Mouse (Mus musculus): ENCODE data around the gene Higd1b.

The Higd1b gene

DNA sequence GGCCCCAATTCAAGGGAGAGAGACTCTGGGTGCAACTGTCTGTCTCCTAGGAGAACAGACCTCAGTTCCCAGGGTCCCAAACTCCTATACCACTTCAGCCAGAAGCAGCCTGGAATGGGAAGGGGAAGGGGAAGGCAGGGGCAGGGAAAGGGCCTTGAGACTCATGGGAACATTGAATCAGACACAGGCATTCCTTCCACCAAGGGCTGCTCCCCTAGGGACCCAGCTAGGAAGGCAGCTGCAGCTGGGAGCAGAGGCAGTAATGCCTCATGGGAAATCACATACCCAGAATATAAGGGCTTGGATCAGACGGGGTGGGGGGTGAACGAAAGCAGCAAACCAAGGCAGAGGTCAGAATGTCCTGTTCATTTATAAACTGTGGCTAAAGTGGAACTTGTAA lies 2.5 kb downstream of the Higd1b start:
- no peak for DNase-seq (ENCODE audit: low spot score in 2 of 2)

DNA sequence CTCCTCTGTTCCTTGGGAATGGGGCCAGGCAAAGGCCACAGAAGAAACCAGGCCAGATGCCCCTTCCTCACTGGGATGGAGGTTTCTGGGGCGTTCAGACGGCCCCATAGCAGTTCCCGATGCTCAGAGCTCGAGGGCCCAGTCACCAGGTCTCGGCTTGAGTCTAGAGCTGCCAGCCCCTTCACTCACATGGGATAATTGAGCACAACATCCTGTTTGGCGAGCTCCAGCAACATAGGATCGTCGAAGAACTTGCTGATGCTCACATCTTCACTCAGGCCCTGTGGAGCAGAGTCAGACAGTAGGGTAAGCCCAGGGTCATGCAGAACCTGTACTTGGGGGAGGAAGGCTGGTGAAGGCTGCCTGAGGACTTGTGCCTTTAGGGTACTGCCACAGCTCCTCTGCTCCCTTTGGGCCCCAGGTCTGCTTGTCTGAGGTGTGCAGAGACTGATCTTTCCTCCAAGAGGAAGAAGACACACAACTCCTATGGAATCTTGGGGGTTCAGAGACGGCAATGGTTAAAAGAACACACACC lies 3.0 kb downstream of the Higd1b start:
- no peak for DNase-seq (ENCODE audit: low spot score in 2 of 2)

DNA sequence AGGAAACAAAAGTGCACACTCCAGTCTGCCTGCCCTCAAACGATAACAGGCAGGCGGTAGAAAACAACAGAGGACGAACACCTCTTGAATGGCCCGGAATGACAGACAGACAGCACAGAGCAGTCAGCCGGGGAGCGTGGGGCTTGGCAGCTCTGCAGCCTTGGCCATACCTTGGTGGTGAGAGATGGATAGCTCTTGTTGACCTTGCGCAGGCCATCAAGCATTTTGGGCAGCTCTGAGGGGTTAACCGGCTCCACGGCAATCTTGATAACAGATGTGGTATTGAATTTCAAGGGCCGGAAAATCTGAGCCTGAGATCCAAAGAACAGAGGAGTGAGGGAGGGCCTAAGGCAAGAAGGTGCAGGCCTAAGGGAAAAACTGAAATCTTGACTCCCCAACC lies 10.3 kb downstream of the Higd1b start:
- DNase-seq (ENCODE audit: low spot score in 2 of 2) = no peak

DNA sequence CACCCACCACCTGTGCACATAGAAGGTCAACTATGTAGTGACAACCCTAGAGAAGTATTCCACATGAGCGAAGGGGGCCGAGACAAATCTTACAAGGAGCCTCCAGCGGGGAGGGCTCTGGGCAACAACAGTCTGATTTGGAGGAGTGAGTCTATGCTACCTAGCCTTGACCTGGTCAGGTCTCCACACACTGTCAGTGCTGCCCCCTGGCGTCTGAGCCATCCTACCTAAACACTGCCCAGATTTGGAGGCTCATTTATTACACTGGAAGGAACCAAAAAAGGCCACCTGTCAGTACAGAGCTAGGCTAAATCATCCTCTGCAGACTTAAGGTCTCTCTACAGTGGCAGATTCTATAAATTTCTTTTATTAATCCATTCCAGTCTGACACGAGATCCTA lies 16.2 kb downstream of the Higd1b start:
- peak in 1 of 2 experiments; percentile 43 for DNase-seq (ENCODE audit: low spot score in 2 of 2)

DNA sequence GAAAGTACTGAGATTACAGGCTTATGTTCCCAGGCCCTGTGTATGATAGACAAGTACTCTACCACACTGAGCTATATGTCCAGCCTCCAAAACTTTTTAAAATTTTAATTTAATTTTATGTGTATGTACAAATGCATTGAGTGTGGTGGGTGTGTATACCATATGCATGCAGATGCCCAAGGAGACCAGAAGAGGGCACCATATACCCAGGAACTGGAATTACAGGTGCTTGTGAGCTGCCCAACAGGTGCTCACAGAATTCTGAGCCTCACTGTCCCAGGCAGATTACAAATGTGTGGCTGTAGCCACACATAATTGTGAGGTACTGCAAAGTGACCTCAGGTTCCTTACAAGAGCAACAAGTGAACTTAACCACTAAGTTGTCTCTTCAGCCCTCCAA lies 18.1 kb downstream of the Higd1b start:
- no peak for DNase-seq (ENCODE audit: low spot score in 2 of 2)

DNA sequence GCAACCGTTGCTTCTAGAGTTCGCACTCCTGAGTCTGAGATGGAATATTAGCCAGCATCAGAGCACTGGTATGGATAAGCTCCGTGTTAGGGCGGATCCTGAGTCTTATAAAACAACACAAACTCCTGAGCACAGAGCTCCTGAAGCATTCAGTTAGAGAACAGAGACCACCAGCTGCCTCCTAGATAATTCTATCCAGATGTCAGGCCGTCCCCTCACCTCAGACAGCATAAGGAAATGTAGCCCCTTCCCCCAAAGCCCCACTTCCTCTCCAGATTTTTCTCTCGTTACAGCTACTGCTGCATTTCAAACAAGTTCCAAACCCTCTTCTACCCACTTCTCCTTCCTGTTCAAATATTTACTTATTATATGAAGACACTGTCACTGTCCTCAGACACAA lies 20.3 kb downstream of the Higd1b start:
- no peak for DNase-seq (ENCODE audit: low spot score in 2 of 2)

DNA sequence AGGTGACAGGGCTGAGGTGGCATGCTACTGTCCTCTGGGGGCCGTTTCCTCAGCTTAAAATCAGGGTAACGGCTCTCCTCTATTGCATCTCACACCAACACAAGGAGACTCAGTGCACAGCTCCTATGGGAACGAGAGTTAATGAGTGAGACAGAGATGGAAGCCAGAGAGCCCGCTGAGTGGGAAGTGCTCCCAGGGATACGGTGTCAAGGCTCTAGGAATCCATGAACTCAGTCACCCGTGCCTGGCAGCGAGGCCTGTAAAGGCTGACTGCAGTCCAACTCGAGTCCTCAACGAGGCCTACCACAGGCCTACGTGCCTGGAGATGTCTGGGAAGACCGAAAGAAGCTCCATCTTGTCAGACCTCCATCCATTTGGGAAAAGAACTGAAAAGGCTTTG lies 23.3 kb downstream of the Higd1b start:
- DNase-seq (ENCODE audit: low spot score in 2 of 2) = no peak

DNA sequence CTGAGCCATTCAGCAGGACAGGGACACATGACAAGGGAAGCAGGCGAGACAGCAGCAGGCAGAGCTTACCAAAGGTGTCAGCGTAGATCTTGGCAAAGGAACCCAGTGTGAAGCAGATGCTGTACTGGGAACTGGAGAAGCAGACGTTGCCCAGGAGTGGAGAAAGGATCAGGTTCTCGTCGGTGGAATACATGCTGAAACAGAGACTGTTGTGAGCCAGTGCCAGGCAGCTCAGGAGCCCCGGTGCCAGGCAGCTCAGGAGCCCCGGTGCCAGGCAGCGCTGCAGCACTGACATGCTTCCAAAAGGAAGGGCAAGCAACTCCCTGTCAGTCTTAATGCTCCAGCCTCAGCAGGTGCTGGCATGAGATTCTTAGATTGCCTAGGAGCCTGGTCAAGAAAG lies 24.3 kb downstream of the Higd1b start:
- no peak for DNase-seq (ENCODE audit: low spot score in 2 of 2)

DNA sequence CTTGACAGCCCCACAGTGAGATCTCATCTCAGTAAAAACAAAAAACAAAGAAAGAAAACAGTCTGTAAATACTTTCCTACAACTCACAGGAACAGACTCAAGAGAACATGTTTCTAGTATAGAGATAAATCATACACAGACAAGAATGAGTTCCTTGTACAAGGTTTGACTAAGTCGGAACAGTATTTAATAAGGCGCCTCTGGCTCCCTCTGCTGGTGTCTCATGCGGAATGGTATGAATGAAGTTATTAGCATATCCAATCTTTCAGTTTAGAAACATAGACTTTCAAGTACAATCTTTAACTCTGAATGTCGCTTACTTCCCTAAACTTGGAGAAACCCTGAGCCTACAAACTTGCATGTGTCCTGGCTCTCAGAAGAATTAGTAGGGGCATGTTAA lies 28.6 kb downstream of the Higd1b start:
- DNase-seq (ENCODE audit: low spot score in 2 of 2) = peak; percentile 24 to 33

DNA sequence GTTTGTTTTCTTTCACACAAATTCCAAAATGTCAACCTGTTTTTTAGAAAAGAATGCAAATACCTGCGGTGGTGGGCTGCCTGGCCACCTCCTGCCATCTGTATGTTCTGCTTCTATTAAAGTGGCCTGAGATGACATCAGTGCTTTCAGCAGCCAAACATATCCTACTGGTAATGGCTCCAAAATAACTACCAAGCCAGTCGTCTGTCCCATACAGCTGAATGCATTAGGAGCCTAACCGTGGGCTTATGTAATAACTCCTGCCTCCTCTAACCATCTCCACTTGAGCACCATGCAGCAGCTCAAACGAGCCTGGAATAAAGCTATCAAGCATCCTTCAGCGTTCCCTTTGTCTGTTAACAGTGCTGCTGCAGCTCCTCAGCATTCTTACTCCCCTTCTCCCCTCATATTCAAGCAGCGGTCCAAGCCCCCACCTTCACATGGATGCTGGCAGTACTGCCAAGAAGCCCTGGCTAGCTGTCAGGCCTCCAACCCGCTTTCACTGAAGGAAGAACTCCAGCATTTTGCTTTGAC lies 39.2 kb downstream of the Higd1b start:
- no peak for DNase-seq (ENCODE audit: low spot score in 2 of 2)

DNA sequence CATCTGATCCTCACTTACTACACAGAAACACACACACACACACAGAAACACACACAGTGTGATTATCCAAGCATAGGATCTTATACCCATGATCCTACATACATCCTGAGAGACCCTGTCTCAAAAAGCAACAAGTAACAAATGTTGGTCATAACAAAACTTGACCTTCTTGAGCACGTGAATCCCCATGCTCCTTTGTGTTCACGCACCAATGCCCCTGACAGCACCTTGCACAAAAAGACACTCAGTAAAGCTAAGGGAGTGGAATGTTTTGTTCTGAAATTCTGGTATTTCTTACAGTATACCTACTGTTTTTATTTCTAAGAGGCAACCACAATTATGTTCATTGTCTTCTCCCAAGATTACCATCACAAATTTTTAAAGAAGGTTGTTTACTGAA lies 43.9 kb downstream of the Higd1b start:
- no peak for DNase-seq (ENCODE audit: low spot score in 2 of 2)

DNA sequence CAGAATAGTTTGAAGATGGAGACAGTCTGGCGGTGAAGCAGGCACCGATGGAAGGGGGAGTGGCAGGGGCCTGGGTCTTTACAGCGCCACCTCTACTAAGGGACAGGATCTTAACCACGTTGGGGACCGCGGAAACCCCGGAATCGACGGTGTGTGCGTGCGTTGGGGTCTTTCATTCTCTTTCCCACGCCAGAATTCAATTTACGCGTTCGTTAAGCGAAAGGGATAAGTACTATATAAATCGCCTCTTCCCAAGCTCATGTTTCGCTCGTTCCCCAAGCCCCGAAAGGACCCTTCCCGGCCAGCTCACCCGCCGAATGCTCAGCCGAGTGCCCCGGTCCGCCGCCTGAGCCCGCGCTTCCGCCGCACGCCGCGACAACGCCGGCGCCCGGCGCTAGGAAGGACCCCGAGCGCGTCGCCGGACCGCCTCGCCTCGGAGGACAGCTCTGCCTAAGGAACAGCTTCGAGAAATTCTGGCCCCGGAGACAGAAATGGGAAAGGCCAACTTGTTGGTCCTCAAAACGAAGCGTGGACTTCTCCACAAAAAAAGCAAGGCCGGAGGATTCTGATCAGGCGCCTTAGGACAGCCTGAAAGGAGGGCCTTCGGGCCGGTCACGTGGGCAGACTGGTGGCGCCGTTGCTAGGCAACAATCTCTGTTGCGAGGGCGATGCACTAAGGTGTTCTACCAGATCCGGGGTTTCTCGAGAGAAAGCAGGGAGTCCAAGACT lies 45.1 kb downstream of the Higd1b start, which contains the start of the genes Eftud2 and Ccdc103:
Gene Eftud2 (minus strand): TSS at position 401 of the 729 bp plus-strand sequence.
Gene Ccdc103 (plus strand): TSS at position 620 of the 729 bp plus-strand sequence.
- peak; percentile 87 to 95 for DNase-seq (ENCODE audit: low spot score in 2 of 2)

DNA sequence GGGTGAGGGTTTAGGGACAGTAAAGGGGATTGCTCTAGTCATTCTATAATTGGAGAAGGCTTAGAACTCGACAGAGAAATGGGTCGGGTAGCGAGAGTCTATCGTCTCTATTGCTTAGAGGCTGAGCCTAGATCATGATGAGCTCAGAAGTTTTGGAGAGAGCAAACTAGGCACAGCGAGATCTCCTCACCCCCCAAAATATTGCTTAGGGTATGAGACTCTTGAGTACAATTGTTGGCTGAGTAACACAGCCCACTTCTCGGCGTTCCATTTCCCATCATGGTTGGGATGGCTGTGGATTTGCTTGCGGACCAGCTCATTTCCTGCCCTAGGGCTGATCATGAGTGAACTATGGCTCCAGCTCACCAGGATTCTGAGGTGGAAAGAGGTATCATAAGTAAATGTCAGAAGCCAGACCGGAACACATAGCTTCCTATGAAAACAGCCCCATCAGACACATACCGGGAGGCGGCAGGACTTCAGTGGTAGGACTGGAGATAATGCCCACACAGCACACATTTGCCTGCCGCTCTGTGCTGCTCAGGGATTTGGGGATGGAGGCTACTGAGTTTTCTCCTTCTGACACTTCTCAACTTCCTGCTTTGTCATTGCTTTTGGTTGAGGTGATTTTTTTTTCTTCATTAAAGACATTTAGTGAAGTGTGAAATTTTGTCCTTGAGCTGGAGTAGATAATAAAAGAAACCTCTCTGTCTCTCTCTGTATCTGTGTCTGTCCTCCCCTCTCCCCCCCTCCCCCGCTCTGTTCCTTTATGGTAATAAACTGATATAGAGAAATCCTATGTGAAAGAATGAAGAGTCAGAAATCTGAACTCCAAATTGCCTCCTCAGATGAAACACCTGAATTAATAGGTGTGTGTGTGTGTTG lies 45.9 kb downstream of the Higd1b start:
- DNase-seq (ENCODE audit: low spot score in 2 of 2) = no peak

DNA sequence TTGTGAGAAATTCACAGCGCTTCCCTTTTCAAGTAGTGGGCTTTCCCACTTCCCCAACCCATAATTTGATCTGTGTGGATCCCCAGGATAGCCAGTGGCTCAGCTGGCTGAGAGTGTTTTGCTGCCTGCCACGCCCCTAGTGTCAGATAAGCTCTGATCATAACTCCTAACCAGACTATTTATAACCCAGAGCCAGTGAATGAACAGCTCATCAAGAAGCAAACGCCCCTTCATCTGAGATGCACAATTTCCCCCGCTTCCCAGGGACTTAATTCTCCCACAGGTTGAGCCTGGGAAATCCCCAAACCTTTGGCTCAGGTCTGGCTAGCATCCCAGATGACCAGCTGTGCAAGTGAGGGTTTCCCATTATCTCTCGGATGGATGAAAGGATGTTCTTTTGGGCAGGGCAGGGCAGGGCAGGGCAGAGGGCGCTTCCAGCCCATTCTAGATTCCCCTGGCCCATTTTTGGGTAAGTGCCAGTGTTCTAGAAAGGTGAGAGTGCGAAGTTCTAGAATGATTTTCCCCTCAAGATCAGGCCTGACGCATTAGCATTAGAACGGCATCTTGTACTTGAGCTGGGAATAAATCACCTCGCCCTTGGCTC lies 49.1 kb downstream of the Higd1b start, which contains the start of gene Fam187a:
Gene Fam187a (plus strand): TSS at position 554 of the 604 bp plus-strand sequence.
- no peak for DNase-seq (ENCODE audit: low spot score in 2 of 2)

DNA sequence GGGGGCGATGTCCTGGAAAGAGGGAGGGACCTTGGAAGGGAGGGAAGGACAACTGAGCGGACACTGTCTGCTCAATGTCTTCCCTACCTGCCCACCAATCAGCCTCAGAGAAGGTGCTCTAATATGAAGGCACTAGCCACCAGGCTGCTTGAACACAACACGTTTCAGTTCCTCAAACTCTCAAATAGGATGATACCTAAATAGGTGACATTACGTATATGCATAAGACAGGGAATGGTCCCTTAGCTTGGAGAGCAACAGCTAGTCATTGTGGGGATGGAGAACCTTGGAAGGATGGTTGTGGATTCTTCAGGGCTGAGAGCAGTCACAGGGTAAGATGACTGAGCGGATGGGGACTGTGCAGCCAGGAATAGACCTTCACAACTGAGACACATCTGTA lies 51.8 kb downstream of the Higd1b start:
- DNase-seq (ENCODE audit: low spot score in 2 of 2) = no peak
